Mouse (Mus musculus) liver, embryonic 12.5 days (tissue): Measurements from ENCODE around the gene Xbp1. TPM values are rescaled to one million over a fixed set of nuclear protein-coding genes. Genes with fewer than 3 reads are reported as not detected.
"Not testable (repeated sequence)": the region's sequence is repeated elsewhere in the genome, so short reads cannot be mapped to it uniquely, and the experiment has no call there.

ENCODE experiments used
- ATAC-seq: fragments of 200-750 bp; cut with Nextera tagmentation; 2 replicates; pipeline ENCODE4 v1.8.0; 2017; ENCODE audit warnings: moderate number of reproducible peaks, mild to moderate bottlenecking, moderate library complexity
- H3K27ac ChIP-seq: fragments of 300-500 bp; sonication (generic); 2 replicates; pipeline ENCODE4 v1.5.1; 2016; ENCODE audit warnings: mild to moderate bottlenecking
- H3K27me3 ChIP-seq: fragments of 300-500 bp; sonication (generic); replicated peaks from 2 replicates; pipeline ENCODE4 v1.6.1; 2016; ENCODE audit warnings: mild to moderate bottlenecking, moderate library complexity
- H3K36me3 ChIP-seq: fragments of 300-500 bp; sonication (generic); 2 replicates; pipeline ENCODE4 v1.6.1; 2016; ENCODE audit warnings: mild to moderate bottlenecking, moderate library complexity
- H3K4me1 ChIP-seq: fragments of 300-500 bp; sonication (generic); 2 replicates; pipeline ENCODE4 v1.6.1; 2016
- H3K4me2 ChIP-seq: fragments of 300-500 bp; sonication (generic); 2 replicates; pipeline ENCODE4 v1.6.1; 2016; ENCODE audit warnings: mild to moderate bottlenecking, moderate library complexity
- H3K4me3 ChIP-seq: fragments of 300-500 bp; sonication (generic); 2 replicates; pipeline ENCODE4 v1.5.1; 2016; ENCODE audit warnings: mild to moderate bottlenecking, moderate library complexity
- H3K9ac ChIP-seq: fragments of 300-500 bp; sonication (generic); 2 replicates; pipeline ENCODE4 v1.6.1; 2016; ENCODE audit warnings: mild to moderate bottlenecking, moderate library complexity
- H3K9me3 ChIP-seq: fragments of 300-500 bp; sonication (generic); replicated peaks from 2 replicates; pipeline ENCODE4 v1.6.1; 2016; ENCODE audit warnings: mild to moderate bottlenecking, moderate library complexity
- WGBS: fragments of 180-500 bp; shearing (Covaris S2); methylation state at CpG from one replicate; pipeline ENCODE4 v1.1.7; 2016; ENCODE audit not compliant: insufficient replicate concordance; 5-methylcytosine and 5-hydroxymethylcytosine counted together
- polyA plus RNA-seq: library from polyadenylated mRNA; unstranded; fragments of >200 nt; fragmentation: Nextera tagmentation; extraction: Ambion mirVana; gene quantifications from 2 replicates; pipeline ENCODE4 v1.2.1, GENCODE M21; 2016

Xbp1 gene
- polyA plus RNA-seq, 1 experiment from 2014 or later, result 112 TPM

- Histone ChIP-seq H3K36me3 (no peaks in the 10 kb centered on the region), H3K4me2 (no peak overlapping the region), H3K9ac (no peak overlapping the region), H3K4me1 (peaks cover 35% of the 10 kb centered on the region), H3K27me3 (no peaks in the 10 kb centered on the region), H3K27ac (no peak overlapping the region), H3K9me3 (no peaks in the 10 kb centered on the region), H3K4me3 (no peak overlapping the region)
- peak; percentile 51 for ATAC-seq
- WGBS, result 62% methylated on average over 8 of the region's 8 CpGs
These were observed 11.0 kb upstream of the Xbp1 start for GRCm38 (mm10) chr11:5509215-5510098.

- no peak overlapping the region for H3K27ac ChIP-seq
- no peak for ATAC-seq
- no peak overlapping the region for H3K4me2 ChIP-seq
- no peak overlapping the region for H3K9ac ChIP-seq
- 59% methylated on average over 5 of the region's 5 CpGs for WGBS
- no peaks in the 10 kb centered on the region for H3K27me3 ChIP-seq
- peaks cover 30% of the 10 kb centered on the region for H3K4me1 ChIP-seq
- no peaks in the 10 kb centered on the region for H3K36me3 ChIP-seq
- H3K9me3 ChIP-seq, result no peaks in the 10 kb centered on the region
- no peak overlapping the region for H3K4me3 ChIP-seq
These were observed 10.4 kb upstream of the Xbp1 start for GRCm38 (mm10) chr11:5510099-5510391.

GRCm38 (mm10) chr11:5510686-5511085 is 9.8 kb upstream of the Xbp1 start:
- ATAC-seq, result not testable (repeated sequence)

GRCm38 (mm10) chr11:5512099-5512725 is 8.2 kb upstream of the Xbp1 start:
- Histone ChIP-seq H3K27ac (0 out of 2 replicates have a peak overlapping the region, but pooled peaks have one; percentile 22), H3K9ac (no peak overlapping the region), H3K9me3 (no peaks in the 10 kb centered on the region), H3K27me3 (no peaks in the 10 kb centered on the region), H3K4me3 (no peak overlapping the region), H3K4me2 (no peak overlapping the region), H3K36me3 (no peaks in the 10 kb centered on the region), H3K4me1 (peaks cover 17% of the 10 kb centered on the region)
- WGBS, result 57% methylated on average over 12 of the region's 12 CpGs
- no peak for ATAC-seq

More at GRCm38 (mm10) chr11:5510686-5511085, 9.8 kb upstream of the Xbp1 start:
- H3K9me3 ChIP-seq, H3K9ac ChIP-seq, H3K4me3 ChIP-seq, H3K27ac ChIP-seq, H3K4me2 ChIP-seq, H3K27me3 ChIP-seq, H3K36me3 ChIP-seq: not testable (repeated sequence)
- WGBS, result 33% methylated on average over 1 of the region's 2 CpGs
- H3K4me1 ChIP-seq, result peaks cover 24% of the 10 kb centered on the region

GRCm38 (mm10) chr11:5512961-5513360 is 7.5 kb upstream of the Xbp1 start:
- no peak overlapping the region for H3K4me2 ChIP-seq
- peaks cover 17% of the 10 kb centered on the region for H3K4me1 ChIP-seq
- H3K9ac ChIP-seq, result no peak overlapping the region
- no peak overlapping the region for H3K4me3 ChIP-seq
- WGBS, result 68% methylated on average over 8 of the region's 8 CpGs
- H3K36me3 ChIP-seq, result no peaks in the 10 kb centered on the region
- no peak overlapping the region for H3K27ac ChIP-seq
- no peak for ATAC-seq
- H3K27me3 ChIP-seq, result no peaks in the 10 kb centered on the region
- H3K9me3 ChIP-seq, result no peaks in the 10 kb centered on the region

- Histone ChIP-seq H3K36me3 (no peaks in the 10 kb centered on the region), H3K27me3 (no peaks in the 10 kb centered on the region), H3K4me2 (no peak overlapping the region), H3K27ac (no peak overlapping the region), H3K4me1 (peaks cover 17% of the 10 kb centered on the region), H3K9me3 (no peaks in the 10 kb centered on the region), H3K9ac (no peak overlapping the region), H3K4me3 (no peak overlapping the region)
- no peak for ATAC-seq
- WGBS, result 72% methylated on average over 4 of the region's 4 CpGs
These were observed 6.4 kb upstream of the Xbp1 start for GRCm38 (mm10) chr11:5514091-5514490.

GRCm38 (mm10) chr11:5515196-5515595 is 5.3 kb upstream of the Xbp1 start:
- WGBS, result 61% methylated on average over 6 of the region's 6 CpGs
- no peaks in the 10 kb centered on the region for H3K27me3 ChIP-seq
- no peak overlapping the region for H3K4me2 ChIP-seq
- no peak overlapping the region for H3K4me3 ChIP-seq
- no peaks in the 10 kb centered on the region for H3K9me3 ChIP-seq
- no peak overlapping the region for H3K27ac ChIP-seq
- H3K9ac ChIP-seq, result no peak overlapping the region
- peaks cover 13% of the 10 kb centered on the region for H3K4me1 ChIP-seq
- H3K36me3 ChIP-seq, result no peaks in the 10 kb centered on the region
- ATAC-seq, result no peak

GRCm38 (mm10) chr11:5515655-5516054 is 4.8 kb upstream of the Xbp1 start:
- ATAC-seq, result no peak
- Histone ChIP-seq H3K36me3 (no peaks in the 10 kb centered on the region), H3K9ac (no peak overlapping the region), H3K27ac (no peak overlapping the region), H3K4me3 (no peak overlapping the region), H3K4me2 (no peak overlapping the region), H3K9me3 (no peaks in the 10 kb centered on the region), H3K4me1 (peaks cover 12% of the 10 kb centered on the region; the same call in 1 of the 2 replicates), H3K27me3 (no peaks in the 10 kb centered on the region)
- WGBS, result 72% methylated on average over 6 of the region's 6 CpGs

- 74% methylated on average over 7 of the region's 7 CpGs for WGBS
- no peak for ATAC-seq
These were observed 4.3 kb upstream of the Xbp1 start for GRCm38 (mm10) chr11:5516151-5516550.

GRCm38 (mm10) chr11:5516617-5517016 is 3.8 kb upstream of the Xbp1 start:
- Histone ChIP-seq H3K4me1 (peaks cover 11% of the 10 kb centered on the region; the same call in 1 of the 2 replicates), H3K9ac (no peak overlapping the region), H3K9me3 (no peaks in the 10 kb centered on the region), H3K27me3 (no peaks in the 10 kb centered on the region), H3K27ac (no peak overlapping the region), H3K4me3 (no peak overlapping the region), H3K4me2 (no peak overlapping the region), H3K36me3 (no peaks in the 10 kb centered on the region)
- no peak for ATAC-seq
- WGBS, result 82% methylated on average over 14 of the region's 14 CpGs

More at GRCm38 (mm10) chr11:5516151-5516550, 4.3 kb upstream of the Xbp1 start:
- no peaks in the 10 kb centered on the region for H3K27me3 ChIP-seq
- H3K36me3 ChIP-seq, result no peaks in the 10 kb centered on the region
- H3K4me3 ChIP-seq, result no peak overlapping the region
- H3K27ac ChIP-seq, result no peak overlapping the region
- H3K9me3 ChIP-seq, result no peaks in the 10 kb centered on the region
- H3K4me1 ChIP-seq, result peaks cover 12% of the 10 kb centered on the region; the same call in 1 of the 2 replicates
- H3K4me2 ChIP-seq, result no peak overlapping the region
- no peak overlapping the region for H3K9ac ChIP-seq

- Histone ChIP-seq H3K27me3 (no peaks in the 10 kb centered on the region), H3K36me3 (peaks cover 2% of the 10 kb centered on the region), H3K9me3 (no peaks in the 10 kb centered on the region), H3K27ac (no peak overlapping the region), H3K9ac (no peak overlapping the region), H3K4me3 (no peak overlapping the region), H3K4me2 (no peak overlapping the region), H3K4me1 (peaks cover 17% of the 10 kb centered on the region)
- no peak for ATAC-seq
- WGBS, result 61% methylated on average over 6 of the region's 6 CpGs
These were observed 3.1 kb upstream of the Xbp1 start for GRCm38 (mm10) chr11:5517346-5517745.

- no peak for ATAC-seq
- Histone ChIP-seq H3K27ac (no peak overlapping the region), H3K36me3 (peaks cover 25% of the 10 kb centered on the region), H3K4me2 (peak overlapping the region; percentile 86), H3K9ac (peak overlapping the region; percentile 96; the same call in 1 of the 2 replicates), H3K27me3 (no peaks in the 10 kb centered on the region), H3K4me1 (peaks cover 33% of the 10 kb centered on the region), H3K9me3 (no peaks in the 10 kb centered on the region), H3K4me3 (peak overlapping the region; percentile 92)
- 77% methylated on average over 3 of the region's 3 CpGs for WGBS
These were observed 778 bp upstream of the Xbp1 start for GRCm38 (mm10) chr11:5519681-5520080.
